Mouse (Mus musculus): ENCODE data around the gene Kif1b. TPM values are rescaled to one million over a fixed set of nuclear protein-coding genes. Genes with fewer than 3 reads are reported as not detected.

The Kif1b gene
- total and polyA plus RNA-seq, 3 experiments, result 10.0 to 27.6 (median 17.0) TPM

DNA sequence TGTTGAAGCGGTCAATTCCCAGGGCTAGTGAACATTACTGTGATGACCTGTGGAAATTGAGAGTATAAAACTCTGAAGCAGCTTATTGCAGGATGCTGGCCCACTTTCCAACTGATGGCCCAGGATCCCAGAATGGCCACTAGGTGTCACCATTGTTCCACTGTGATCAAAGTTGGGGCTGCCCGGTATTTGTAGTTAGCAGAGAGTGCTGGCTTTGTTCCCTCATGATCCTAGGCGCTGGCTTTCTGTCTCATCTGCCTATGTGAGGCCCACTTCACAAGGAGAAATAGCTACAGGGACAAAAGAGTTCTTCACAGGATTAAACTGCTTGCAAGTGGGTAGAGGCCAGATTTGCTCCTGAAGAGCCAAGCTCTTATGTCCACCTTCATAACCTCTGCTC, 163.0 kb downstream of the Kif1b start:
- no peak overlapping the region for H3K4me2 ChIP-seq (ENCODE audit: insufficient read depth, low read depth, poor library complexity, severe bottlenecking)
- H3K36me3 ChIP-seq (replicated peaks in 1 of 2; ENCODE audit: control insufficient read depth in 1 of 2, insufficient read depth in 1 of 2, low read length in 1 of 2), result peaks cover 2 to 6% of the 10 kb centered on the region in 2 experiments
- H3K27me3 ChIP-seq (replicated peaks), result no peaks in the 10 kb centered on the region
- in situ Hi-C loops (cut with MboI; ENCODE audit: low pct_ligation_motif_present, low pct_unique_long_range_greater_than_20kb, low sequenced_read_pairs) (loop anchor here (5.0 to 10.0 kb wide), 2 partner anchors 180 to 403 kb away; no protein-coding TSS in a partner anchor), dilution Hi-C loops (cut with MboI; ENCODE audit: extremely low pct_ligation_motif_present, extremely low pct_unique_long_range_greater_than_20kb, low sequenced_read_pairs) (no loop called here)
- H3K4me1 ChIP-seq (ENCODE audit: control insufficient read depth in 1 of 2, insufficient read depth in 2 of 2), result peaks cover 0 to 17% of the 10 kb centered on the region in 2 experiments; a peak in 2 of 4 replicates
- peak; percentile 82 for DNase-seq (ENCODE audit: extremely low read depth)
- H3K4me3 ChIP-seq (replicated peaks in 1 of 3; ENCODE audit: low read depth in 2 of 3, low read length in 2 of 3, poor library complexity in 1 of 3), result no peak overlapping the region
- H3K9me3 ChIP-seq (replicated peaks; ENCODE audit: low read length), result peaks cover 5% of the 10 kb centered on the region
- no peak overlapping the region for H3K9ac ChIP-seq (ENCODE audit: insufficient read depth, low read depth)
- H3K27ac ChIP-seq (ENCODE audit: insufficient read depth, low read depth), result no peak overlapping the region
- no peaks in the 10 kb centered on the region for H3K79me2 ChIP-seq (replicated peaks; ENCODE audit: control insufficient read depth, extremely low read depth, insufficient read depth, poor library complexity, severe bottlenecking)
- TF ChIP-seq ELF1 (IDR thresholded peaks at IDR 0.05; ENCODE audit: low read depth, low read length) (no peak), MYC (IDR thresholded peaks at IDR 0.05; ENCODE audit: low read depth, low read length) (no peak), CTCF (conservative IDR thresholded peaks at IDR 0.05 in 1 of 2, IDR thresholded peaks at IDR 0.05 in 1 of 2; ENCODE audit: low read depth in 2 of 2, low read length in 2 of 2) (peak; percentile 92 to 96), JUND (conservative IDR thresholded peaks at IDR 0.05; ENCODE audit: low read depth, low read length) (no peak), RAD21 (IDR thresholded peaks at IDR 0.05; ENCODE audit: low read depth, low read length) (peak; percentile 96), SMC3 (IDR thresholded peaks at IDR 0.05; ENCODE audit: low read depth, low read length) (peak; percentile 84), ZMIZ1 (IDR thresholded peaks at IDR 0.05; ENCODE audit: low read depth, low read length) (no peak), ZKSCAN1 (IDR thresholded peaks at IDR 0.05; ENCODE audit: borderline replicate concordance, low read depth, low read length) (no peak), EP300 (IDR thresholded peaks at IDR 0.05; ENCODE audit: low read length) (no peak), MEF2A (IDR thresholded peaks at IDR 0.05; ENCODE audit: borderline replicate concordance, low read depth, low read length) (0 out of 2 replicates have a peak, but pooled peaks have one; percentile 37), IRF4 (IDR thresholded peaks at IDR 0.05; ENCODE audit: low read depth, low read length) (0 out of 2 replicates have a peak, but pooled peaks have one; percentile 7), E2F4 (IDR thresholded peaks at IDR 0.05; ENCODE audit: insufficient replicate concordance, low read depth, low read length) (no peak), ZC3H11A (IDR thresholded peaks at IDR 0.05; ENCODE audit: low read depth, low read length) (0 out of 2 replicates have a peak, but pooled peaks have one; percentile 25)

DNA sequence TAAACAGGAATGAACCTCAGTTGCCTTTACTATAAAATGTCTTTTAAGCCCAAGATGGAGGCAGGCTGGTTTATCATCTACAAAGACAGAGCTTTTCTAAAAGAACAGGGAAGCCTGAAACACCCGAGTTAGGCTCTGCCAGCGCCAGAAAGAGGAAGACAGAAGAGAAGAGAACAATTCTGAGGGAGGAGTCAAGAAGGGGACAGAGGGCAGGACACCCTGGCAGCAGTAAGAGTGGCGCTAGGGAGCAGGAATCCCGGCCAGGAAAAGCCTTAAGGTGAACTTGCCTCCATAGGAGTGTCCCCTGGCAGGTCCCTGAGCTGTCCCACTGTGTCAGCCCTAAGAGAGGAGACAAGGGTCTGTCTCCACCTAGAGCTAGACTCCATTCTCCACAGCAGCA, 163.9 kb downstream of the Kif1b start:
- H3K27ac ChIP-seq (ENCODE audit: insufficient read depth, low read depth), result no peak overlapping the region
- dilution Hi-C loops (cut with MboI; ENCODE audit: extremely low pct_ligation_motif_present, extremely low pct_unique_long_range_greater_than_20kb, low sequenced_read_pairs) (no loop called here), in situ Hi-C loops (cut with MboI; ENCODE audit: low pct_ligation_motif_present, low pct_unique_long_range_greater_than_20kb, low sequenced_read_pairs) (loop anchor here (5.0 to 10.0 kb wide), 2 partner anchors 181 to 404 kb away; no protein-coding TSS in a partner anchor)
- no peaks in the 10 kb centered on the region for H3K27me3 ChIP-seq (replicated peaks)
- DNase-seq (ENCODE audit: extremely low read depth), result no peak
- H3K36me3 ChIP-seq (replicated peaks in 1 of 2; ENCODE audit: control insufficient read depth in 1 of 2, insufficient read depth in 1 of 2, low read length in 1 of 2), result no peaks in the 10 kb centered on the region
- no peak overlapping the region for H3K4me2 ChIP-seq (ENCODE audit: insufficient read depth, low read depth, poor library complexity, severe bottlenecking)
- peaks cover 5% of the 10 kb centered on the region for H3K9me3 ChIP-seq (replicated peaks; ENCODE audit: low read length)
- TF ChIP-seq CHD1 (IDR thresholded peaks at IDR 0.05; ENCODE audit: low read depth, low read length), result no peak
- no peak for TF ChIP-seq MEF2A (IDR thresholded peaks at IDR 0.05; ENCODE audit: borderline replicate concordance, low read depth, low read length)
- TF ChIP-seq EP300 (IDR thresholded peaks at IDR 0.05; ENCODE audit: low read length), result no peak
- TF ChIP-seq ZC3H11A (IDR thresholded peaks at IDR 0.05; ENCODE audit: low read depth, low read length), result no peak
- TF ChIP-seq MXI1 (IDR thresholded peaks at IDR 0.05; ENCODE audit: low read depth, low read length), result no peak
- no peak for TF ChIP-seq JUND (conservative IDR thresholded peaks at IDR 0.05; ENCODE audit: low read depth, low read length)
- TF ChIP-seq GABPA (IDR thresholded peaks at IDR 0.05; ENCODE audit: insufficient replicate concordance, low read depth, low read length), result no peak
- TF ChIP-seq NELFE (IDR thresholded peaks at IDR 0.05; ENCODE audit: low read depth, low read length), result no peak
- TF ChIP-seq USF1 (IDR thresholded peaks at IDR 0.05; ENCODE audit: low read depth, low read length), result no peak
- no peak for TF ChIP-seq SIN3A (IDR thresholded peaks at IDR 0.05; ENCODE audit: low read length)
- no peak for TF ChIP-seq E2F4 (IDR thresholded peaks at IDR 0.05; ENCODE audit: insufficient replicate concordance, low read depth, low read length)
- H3K4me3 ChIP-seq (replicated peaks in 1 of 3; ENCODE audit: low read depth in 2 of 3, low read length in 2 of 3, poor library complexity in 1 of 3), result no peak overlapping the region
- no peaks in the 10 kb centered on the region for H3K79me2 ChIP-seq (replicated peaks; ENCODE audit: control insufficient read depth, extremely low read depth, insufficient read depth, poor library complexity, severe bottlenecking)
- H3K4me1 ChIP-seq (ENCODE audit: control insufficient read depth in 1 of 2, insufficient read depth in 2 of 2), result peaks cover 0 to 17% of the 10 kb centered on the region in 2 experiments; a peak in 2 of 4 replicates
- no peak overlapping the region for H3K9ac ChIP-seq (ENCODE audit: insufficient read depth, low read depth)
